Mouse (Mus musculus) left cerebral cortex, postnatal 36 days (tissue): ENCODE measurements around the gene Pou2f1. TPM values are rescaled to one million over a fixed set of nuclear protein-coding genes. Genes with fewer than 3 reads are reported as not detected.
A peak's percentile ranks its signal among the peaks of the same experiment; 100 is the strongest.
"Not testable (repeated sequence)": the region's sequence is repeated elsewhere in the genome, so short reads cannot be mapped to it uniquely, and the experiment has no call there.

Source experiments
- DNase-seq, 2 experiments: peaks; one replicate each; pipeline ENCODE4 v3.0.0; 2021 to 2022; ENCODE audit warnings: low spot score in 2 of 2, mixed read lengths in 1 of 2
- intact Hi-C: fragments of 180-260 bp; cut with DNase I; formaldehyde crosslinking; loops from one replicate; pipeline ENCODE4 v1.15.1; 2025
- total RNA-seq, 2 experiments: library from RNA; stranded (reverse); gene quantifications; 2 replicates each; pipeline ENCODE4 v1.2.3; 2021

Gene Pou2f1
- total RNA-seq, 2 experiments from 2014 or later: 11.3 to 22.7 TPM

DNA sequence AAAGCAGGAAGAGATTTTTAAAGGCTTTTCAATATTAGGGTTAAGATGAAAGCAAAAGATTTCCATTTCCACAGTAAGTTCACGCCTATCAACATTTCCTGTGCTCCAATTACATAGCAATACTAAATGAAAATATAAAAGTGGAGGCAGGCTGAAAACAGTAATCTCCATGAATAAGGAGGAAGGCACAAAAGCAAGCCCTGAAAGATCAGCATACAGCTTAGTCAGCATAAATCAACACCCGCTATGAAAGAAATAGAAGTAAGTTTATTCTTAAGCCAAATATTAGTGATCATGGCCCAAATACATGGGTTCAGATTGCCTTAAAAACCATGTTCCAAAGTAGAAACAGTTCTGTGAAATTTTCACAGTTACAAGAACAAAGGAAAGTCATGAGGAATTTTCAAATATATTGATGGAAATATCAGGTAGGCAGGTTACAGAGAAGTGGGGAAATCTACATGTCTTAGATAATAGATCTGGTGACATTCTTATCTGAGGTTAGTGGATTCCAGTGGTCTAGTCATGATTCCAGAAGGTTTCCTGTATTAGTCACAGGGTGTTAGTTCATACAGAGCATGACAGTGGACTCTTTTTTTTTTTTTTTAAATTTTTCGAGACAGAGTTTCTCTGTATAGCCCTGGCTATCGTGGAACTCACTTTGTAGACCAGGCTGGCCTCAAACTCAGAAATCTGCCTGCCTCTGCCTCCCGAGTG lies 6.3 kb upstream of the Pou2f1 start:
- intact Hi-C loops: no loop called here
- DNase-seq: no peak

DNA sequence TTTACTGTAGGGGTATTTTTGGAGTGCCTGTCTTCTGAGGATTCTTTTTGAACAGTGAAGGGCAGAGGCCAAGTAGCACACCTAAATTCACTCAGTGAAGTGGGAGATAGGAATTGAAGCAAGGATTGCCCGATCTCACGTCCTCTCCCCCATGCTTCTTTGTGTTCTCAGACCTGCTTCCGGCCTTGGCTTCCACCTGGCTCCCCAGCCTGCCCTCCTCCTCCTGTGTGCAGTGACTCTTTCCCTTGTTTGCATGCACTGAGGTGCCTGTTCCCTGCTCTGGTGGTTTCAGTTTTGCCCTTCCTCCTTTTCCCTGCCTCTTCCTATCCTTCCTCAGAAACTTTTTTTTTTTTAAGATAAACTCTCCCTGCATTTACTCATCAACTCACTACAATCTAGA lies 4.5 kb upstream of the Pou2f1 start:
- intact Hi-C loops: no loop called here
- no peak for DNase-seq

DNA sequence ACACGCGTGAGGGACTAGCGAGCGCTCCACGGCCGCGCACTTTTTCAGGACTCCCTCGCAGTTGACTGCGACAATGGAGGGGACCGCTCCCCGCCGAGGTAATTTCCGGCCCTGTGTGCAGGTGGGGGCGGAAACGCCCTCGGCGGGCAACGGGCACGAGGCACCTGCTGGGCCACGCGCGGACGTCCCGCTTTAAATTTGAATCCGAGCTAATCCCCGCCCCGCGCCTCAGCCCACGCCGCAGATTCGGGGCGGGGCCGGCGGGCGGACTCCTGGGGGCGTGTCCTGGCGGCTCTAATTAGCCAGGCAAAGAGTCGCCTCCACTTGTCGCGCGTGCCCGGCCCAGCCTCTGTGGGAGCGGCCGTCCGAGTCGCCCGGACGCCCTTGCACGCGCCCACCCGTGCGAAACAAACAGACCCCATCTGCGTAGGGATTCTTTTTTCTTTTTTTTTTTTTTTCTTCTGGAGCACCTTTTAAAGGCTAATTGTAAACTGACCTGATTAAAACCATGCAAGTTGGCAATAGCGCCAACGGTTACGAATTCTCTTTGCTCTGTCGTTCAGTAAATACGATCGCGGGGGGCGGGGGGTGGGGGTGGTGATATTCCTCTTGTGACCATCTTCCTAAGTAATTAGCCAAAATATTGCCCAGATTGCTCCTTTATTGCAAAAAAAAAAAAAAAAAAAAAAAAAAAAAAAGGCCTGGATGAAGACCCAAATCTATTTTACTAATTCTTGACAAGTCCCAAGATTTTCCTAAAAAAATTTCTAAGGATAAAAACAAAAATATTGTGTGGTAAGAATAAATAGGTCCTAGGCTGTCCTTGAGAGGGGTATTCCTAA lies 924 bp upstream of the Pou2f1 start:
- intact Hi-C loops: loop anchor here (1.0 to 5.0 kb wide), 3 partner anchors 148 to 374 kb away; partner anchors contain the start of gene Tada1

DNA sequence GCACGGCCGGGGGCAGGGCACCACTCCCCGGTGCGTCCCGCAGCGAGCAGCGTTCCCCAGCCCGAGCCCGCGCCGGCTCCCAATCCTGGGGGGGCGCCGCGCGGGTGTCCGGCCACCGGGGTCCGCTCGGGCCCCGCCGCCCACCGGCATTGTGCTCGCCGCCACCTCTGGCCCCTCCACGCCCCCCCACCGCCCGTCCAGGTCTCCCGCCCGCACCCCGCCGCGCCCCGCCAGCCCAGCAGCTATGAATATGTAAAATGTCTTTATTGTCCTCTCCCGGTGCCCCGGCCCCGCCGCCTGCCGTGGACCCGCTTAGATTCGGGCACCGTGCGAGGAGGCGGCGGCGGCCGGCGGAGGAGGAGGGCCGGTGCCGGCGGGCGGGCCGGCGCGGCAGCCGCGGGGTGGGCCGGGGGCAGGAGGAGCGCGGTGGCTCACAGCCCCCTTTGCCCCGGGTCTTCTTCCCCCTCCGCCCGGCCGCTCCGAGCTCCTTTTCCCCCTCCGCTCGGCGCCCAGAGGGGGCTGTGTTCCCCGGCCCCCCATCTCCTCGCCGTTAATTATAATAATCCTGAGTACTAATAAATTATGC lies 481 bp downstream of the Pou2f1 start:
- intact Hi-C loops: loop anchor here (5.0 kb wide), 2 partner anchors 225 to 375 kb away; partner anchors contain the start of gene Tada1
- DNase-seq: peak in 1 of 2 experiments; percentile 51

More for the DNA sequence above, 924 bp upstream of the Pou2f1 start:
- peak; percentile 89 to 94 for DNase-seq

DNA sequence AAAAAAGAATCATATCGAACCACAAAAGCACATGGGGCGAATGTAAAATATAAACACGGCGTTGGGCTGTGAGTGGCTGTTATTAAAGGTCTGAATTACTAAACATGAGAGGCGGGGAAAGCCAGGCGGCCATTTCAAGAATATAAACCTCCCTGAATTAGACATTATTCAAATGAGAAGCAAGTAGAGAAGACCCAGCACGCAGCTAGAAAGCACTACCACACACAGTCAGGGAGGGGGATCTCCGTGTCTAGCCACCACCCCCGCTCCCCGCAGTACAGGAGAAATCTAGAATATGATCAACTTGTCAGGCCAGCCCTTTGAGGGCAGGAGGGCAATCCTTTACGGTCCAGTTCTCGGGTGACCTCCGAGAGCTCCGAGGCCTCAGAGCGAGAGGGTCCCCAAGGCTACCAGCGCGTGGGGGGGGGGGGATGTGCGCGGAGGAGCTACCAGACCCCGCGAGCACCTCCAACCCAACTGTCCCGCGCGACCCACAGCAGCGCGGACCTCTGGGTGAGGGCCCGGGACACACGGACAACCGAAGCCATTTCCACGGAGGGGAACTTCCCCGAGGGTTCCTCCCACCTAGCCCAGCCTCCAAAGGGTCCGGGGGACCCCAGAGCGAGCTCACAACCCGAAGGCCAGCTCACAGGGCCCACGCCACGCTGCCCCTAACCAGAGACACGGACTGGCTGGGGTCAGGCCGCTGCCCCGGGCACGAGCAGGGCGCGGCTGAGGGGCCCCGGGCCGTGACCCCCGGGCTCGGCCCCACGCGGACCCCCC lies 1.2 kb downstream of the Pou2f1 start:
- intact Hi-C loops: loop anchor here (5.0 kb wide), 2 partner anchors 224 to 376 kb away; partner anchors contain the start of gene Tada1
- peak; percentile 49 to 51 for DNase-seq

DNA sequence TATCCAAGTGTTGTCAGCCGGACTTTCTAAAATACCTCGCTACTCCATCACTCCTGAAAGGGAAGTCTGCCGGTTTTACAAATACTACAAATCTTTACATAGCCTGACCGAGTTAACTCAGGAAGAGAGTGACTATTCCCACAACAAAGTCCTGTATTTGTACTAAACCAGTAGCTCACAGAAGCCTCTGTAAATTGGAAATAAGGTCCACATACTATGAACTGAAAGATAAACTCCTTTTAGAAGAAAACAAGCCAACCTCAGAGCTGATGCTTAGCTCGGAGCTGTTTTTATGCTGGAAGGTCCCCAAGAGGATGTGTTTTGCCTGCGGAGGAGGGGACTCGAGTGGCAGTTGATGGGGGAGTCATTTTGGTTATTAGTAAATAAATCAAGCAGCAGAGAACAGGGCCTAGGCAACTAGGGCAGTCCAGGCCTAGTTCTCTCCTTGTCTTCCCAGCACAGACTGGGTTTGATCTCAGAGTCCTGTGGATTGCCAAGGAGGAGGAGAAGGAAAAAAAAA lies 1.8 kb downstream of the Pou2f1 start:
- intact Hi-C loops: loop anchor here (5.0 kb wide), 2 partner anchors 223 to 377 kb away; partner anchors contain the start of gene Tada1
- no peak for DNase-seq

DNA sequence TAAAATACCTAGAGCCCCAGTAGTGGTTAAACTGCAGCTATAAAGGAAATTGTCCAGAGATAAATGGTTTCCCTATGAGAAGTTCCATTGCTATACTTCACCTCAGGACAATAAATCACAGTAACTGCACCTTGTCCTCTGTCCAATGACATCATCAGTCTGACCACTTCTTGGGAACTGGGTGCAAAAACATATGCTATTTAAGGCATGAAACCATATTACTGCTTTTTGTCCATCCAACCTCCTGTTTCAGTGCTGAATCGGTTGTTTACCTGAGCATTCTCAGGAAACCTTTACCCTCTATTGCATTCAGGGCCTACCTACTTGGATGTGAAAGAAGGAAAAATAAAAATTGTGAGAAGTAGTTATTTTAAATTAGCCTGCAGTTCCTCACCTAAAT lies 2.8 kb downstream of the Pou2f1 start:
- intact Hi-C loops: loop anchor here (5.0 kb wide), 2 partner anchors 222 to 378 kb away; partner anchors contain the start of gene Tada1
- no peak for DNase-seq

DNA sequence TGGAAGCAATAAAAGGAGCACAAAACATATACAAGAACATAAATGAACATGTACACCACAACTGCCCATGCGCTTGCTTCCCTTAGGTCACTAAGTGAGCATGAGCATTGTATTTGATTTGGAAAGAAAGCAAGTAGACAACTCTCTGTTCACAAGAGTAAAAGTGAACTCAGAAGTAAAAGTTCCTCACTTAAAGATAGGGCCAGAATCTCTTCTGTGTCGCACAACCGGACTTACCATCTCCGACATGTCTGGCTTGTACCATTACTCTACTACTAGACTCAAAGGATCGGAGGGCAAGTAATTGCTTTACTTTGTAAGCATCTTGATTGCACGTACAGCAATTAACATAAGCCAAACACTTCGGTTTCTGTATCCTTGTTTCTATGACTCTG lies 6.8 kb downstream of the Pou2f1 start:
- intact Hi-C loops: no loop called here
- DNase-seq: no peak

DNA sequence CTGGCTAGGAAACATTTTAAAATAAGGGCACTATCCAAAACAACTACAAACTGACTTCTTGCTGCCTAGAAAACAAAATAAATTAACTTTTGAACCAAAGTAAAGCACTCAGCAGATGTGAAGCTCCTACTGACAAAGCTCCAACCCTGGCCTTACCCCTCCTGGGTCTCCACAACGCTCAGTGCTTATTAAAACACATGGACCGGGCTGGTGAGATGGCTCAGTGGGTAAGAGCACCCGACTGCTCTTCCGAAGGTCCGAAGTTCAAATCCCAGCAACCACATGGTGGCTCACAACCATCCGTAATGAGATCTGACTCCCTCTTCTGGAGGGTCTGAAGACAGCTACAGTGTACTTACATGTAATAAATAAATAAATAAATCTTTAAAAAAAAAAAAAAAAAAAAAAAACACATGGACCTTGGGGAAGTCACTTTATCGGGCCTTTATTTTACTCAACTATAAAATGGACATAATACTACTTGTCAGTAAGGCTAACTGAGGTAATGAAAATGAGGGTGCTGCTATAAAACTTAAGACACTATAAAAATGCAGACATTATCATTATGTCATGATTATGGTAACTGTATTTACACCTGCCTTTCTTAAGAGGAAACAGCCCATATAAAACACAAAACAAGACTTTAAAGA lies 7.3 kb downstream of the Pou2f1 start:
- DNase-seq, intact Hi-C loops: not testable (repeated sequence)

DNA sequence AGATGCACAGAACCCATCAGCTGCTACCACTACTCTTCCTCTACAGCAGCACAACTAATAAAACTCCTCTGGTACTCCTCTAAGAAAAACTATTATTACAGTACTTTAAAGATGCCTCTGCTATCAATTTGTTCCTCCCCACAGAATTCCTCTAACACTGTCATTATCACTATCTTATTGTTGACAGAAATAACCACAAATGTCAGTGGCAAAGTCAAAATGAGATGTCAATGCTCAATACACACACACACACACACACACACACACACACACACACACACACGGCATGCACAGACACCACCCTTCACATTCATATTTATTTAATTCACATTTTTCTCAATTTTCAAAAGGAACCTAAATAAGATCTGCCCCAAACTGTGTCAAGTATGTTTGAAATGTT lies 8.2 kb downstream of the Pou2f1 start:
- intact Hi-C loops: no loop called here
- DNase-seq: no peak

DNA sequence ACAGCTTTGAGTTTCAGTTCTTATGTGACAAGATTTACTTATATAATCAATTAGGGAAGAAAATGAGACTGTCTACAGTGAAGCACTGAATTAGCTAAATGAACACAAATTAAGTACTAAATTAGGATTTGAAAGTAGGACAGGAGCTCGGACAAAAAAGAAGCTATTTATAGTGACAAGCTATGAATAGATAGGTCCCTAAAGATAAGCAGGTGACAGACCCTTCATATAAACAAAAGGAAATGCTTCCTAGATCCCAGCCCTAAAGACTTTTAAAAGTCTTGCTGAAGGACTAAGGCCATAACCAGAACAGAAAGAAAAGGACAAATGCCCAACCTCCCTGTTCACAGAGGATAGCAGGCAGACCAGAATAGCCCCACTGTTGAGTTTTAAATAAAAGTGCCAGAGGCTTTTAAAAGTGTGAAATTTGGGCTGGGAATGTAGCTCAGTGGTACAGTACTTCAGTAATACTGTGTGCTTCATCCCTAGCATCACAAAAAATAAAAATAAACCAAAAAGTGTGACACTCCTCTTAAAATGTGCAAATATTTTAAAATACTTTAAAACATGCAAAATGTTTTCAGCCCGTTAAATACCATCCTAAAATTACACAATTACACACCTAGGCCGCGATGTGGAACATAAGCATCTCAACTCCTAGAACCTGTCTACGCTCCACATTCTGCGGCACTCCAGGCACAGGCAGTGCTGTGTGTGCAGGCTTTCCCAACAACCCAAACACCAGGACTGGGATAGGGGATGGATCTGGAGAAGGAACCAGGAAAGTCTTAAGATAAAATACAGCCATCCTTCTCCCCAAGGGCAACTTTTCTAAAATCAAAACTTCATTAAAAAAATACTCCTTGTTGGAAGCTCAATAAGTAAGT lies 9.0 kb downstream of the Pou2f1 start:
- intact Hi-C loops: no loop called here
- DNase-seq: no peak

DNA sequence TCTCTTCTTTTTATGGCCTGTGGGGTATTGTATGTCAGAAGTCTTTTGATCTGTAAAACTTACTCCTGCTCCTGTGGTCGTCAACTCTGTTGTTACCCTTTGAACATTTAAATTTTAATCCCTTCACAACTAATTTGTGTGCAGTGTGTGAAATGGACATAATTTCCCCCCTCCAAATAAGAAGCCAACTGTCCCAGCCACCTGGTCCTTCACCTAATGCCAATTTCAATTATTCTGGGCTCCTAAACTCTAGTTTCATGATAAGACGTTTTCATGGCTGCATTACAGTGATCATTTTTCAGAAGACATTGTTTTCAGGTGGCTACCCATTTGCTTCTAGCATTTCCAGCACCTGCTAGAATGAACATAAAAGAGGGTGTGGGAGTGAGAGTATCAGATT lies 13.9 kb downstream of the Pou2f1 start:
- intact Hi-C loops: no loop called here
- no peak for DNase-seq

DNA sequence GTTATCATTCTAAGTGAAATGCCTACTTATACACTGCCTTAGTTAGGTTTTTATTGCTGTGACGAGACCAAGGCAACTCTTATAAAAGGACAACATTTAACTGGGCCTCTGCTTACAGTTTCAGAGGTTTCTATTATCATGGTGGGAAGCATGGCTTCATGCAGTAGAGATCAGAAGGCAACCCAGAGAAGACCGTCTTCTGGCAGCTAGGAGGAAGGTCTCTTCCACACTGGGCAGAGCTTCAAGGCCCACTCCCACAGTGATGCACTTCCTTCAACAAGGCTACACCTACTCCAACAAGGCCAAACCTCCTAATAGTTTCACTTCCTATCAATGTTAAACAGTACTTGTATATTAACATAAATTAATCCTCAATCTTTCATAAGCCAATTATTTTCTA lies 14.4 kb downstream of the Pou2f1 start:
- intact Hi-C loops: no loop called here

DNA sequence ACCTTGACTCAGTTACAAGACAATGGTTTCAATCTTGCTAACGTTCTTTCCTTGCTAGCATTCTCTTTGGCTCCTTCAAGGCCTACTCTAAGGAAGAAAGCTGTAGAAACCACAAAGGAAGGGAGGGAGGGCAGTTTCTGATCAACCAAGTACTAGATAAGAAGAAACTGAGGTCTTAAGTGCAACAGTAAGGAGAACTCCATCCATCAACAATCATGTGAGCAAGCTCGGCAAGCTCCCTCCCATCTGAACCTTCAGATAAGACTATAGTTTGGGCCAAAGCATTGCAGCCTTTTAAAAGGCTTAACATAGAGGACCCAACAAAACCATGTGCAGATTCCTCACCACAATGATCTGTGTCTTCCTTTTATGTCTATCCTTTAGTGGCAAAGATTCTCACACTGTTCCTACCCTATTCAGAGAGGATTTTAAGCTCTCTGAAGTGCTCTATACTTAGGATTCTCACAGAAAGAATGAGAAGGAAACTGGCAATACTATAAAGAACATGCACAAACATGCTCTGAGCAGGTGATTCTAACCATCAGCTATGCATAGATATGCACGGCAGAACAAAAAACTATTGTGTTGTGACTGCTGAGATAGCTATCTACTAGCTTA lies 16.6 kb downstream of the Pou2f1 start:
- DNase-seq: no peak
- intact Hi-C loops: no loop called here

More for the DNA sequence above, 14.4 kb downstream of the Pou2f1 start:
- no peak for DNase-seq

DNA sequence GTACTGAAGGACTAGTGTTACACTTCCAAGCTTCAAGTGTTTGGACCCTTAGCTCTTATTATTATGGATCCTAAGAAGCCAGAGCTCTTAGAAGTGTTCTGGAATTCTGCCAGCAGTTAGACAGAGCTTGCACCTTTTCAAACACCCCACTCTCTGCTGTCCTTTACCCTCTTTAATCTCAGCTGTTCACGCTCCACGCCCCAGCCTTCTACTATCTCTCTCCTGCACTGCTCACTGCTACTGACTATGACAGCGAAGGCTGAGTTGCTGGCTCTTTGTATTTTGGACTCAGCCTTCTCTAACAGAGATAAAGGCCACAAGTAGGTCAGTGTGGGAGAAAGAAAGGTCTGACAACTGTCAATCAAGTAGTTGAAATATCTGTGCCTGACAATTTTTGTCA lies 17.3 kb downstream of the Pou2f1 start:
- intact Hi-C loops: no loop called here
- no peak for DNase-seq

DNA sequence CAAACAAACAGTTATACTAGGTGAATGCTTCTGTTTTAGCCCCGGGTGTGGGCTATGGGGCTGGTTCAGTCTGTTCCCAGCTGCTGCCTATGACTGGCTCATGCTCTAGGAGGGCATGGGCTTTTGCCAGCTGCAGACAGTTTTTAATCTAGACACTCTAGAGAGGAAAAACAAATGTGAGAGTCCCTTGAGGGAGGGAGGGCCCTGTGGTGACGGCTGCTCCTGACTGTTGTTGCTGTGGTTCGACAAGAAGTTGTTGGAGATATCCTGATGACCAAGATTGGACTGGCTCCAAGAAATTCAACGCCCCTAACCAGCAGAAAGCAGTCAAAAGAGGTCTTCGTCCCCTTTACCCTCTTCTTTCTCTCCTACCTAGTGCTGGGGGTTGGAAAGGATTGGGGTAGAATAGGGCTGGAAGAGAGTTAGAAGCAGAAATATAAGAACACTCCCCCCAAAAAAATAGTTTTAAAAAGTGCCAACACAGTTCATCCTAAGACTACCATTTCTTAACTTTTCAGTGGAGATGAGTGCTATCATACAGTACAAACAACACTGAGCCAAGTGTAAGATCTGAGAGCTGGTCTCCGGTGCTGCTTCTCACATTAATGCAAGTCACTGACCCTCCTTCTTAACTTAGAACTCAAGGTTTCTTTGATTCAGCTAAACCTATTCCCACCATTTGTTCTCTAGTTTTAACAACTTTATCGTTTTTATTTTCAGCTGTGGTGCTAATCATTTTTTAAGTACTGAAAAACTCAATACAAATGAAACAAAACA lies 25.6 kb downstream of the Pou2f1 start:
- no peak for DNase-seq

More for the DNA sequence above, 25.6 kb downstream of the Pou2f1 start:
- intact Hi-C loops: no loop called here
